Mouse (Mus musculus) left cerebral cortex, adult 9 months (tissue): Measurements from ENCODE around the gene Ldlrad3.

ENCODE experiments used
- DNase-seq, 2 experiments: peaks; one replicate each; pipeline ENCODE4 v3.0.0; 2022; ENCODE audit warnings: low spot score in 2 of 2

Gene Ldlrad3

GRCm38 (mm10) chr2:102185069-102185950 is 875 bp downstream of the Ldlrad3 start:
- DNase-seq: no peak

- DNase-seq: no peak
Measured at GRCm38 (mm10) chr2:102183720-102184480, 2.3 kb downstream of the Ldlrad3 start.

- no peak for DNase-seq
Measured at GRCm38 (mm10) chr2:102181459-102181858, 4.7 kb downstream of the Ldlrad3 start.

GRCm38 (mm10) chr2:102176434-102176772 is 9.8 kb downstream of the Ldlrad3 start:
- no peak for DNase-seq

GRCm38 (mm10) chr2:102175741-102176433 is 10.3 kb downstream of the Ldlrad3 start:
- no peak for DNase-seq

- DNase-seq: no peak
Measured at GRCm38 (mm10) chr2:102172458-102172857, 13.7 kb downstream of the Ldlrad3 start.

GRCm38 (mm10) chr2:102166550-102167325 is 19.4 kb downstream of the Ldlrad3 start:
- DNase-seq: no peak

GRCm38 (mm10) chr2:102163106-102163505 is 23.1 kb downstream of the Ldlrad3 start:
- DNase-seq: no peak

- DNase-seq: no peak
Measured at GRCm38 (mm10) chr2:102157555-102157954, 28.6 kb downstream of the Ldlrad3 start.

GRCm38 (mm10) chr2:102157010-102157409 is 29.2 kb downstream of the Ldlrad3 start:
- DNase-seq: no peak

- DNase-seq: no peak
Measured at GRCm38 (mm10) chr2:102156460-102156859, 29.7 kb downstream of the Ldlrad3 start.

GRCm38 (mm10) chr2:102155306-102156015 is 30.7 kb downstream of the Ldlrad3 start:
- no peak for DNase-seq

GRCm38 (mm10) chr2:102154771-102155211 is 31.4 kb downstream of the Ldlrad3 start:
- DNase-seq: no peak

GRCm38 (mm10) chr2:102154328-102154727 is 31.9 kb downstream of the Ldlrad3 start:
- DNase-seq: no peak

GRCm38 (mm10) chr2:102153516-102153915 is 32.7 kb downstream of the Ldlrad3 start:
- DNase-seq: no peak

- DNase-seq: no peak
Measured at GRCm38 (mm10) chr2:102152851-102153250, 33.3 kb downstream of the Ldlrad3 start.

- no peak for DNase-seq
Measured at GRCm38 (mm10) chr2:102149058-102149457, 37.1 kb downstream of the Ldlrad3 start.

GRCm38 (mm10) chr2:102148093-102148492 is 38.1 kb downstream of the Ldlrad3 start:
- DNase-seq: no peak

- no peak for DNase-seq
Measured at GRCm38 (mm10) chr2:102147561-102147960, 38.6 kb downstream of the Ldlrad3 start.

GRCm38 (mm10) chr2:102146386-102146785 is 39.8 kb downstream of the Ldlrad3 start:
- no peak for DNase-seq

- DNase-seq: no peak
Measured at GRCm38 (mm10) chr2:102145036-102145435, 41.1 kb downstream of the Ldlrad3 start.
